Mouse (Mus musculus) neural tube, embryonic 14.5 days (tissue): ENCODE data around the gene Foxq1. TPM values are rescaled to one million over a fixed set of nuclear protein-coding genes. Genes with fewer than 3 reads are reported as not detected.

ENCODE experiments used
- ATAC-seq: fragments of 200-750 bp; cut with Nextera tagmentation; 2 replicates; pipeline ENCODE4 v1.8.0; 2017; ENCODE audit warnings: low read depth, mild to moderate bottlenecking, moderate TSS enrichment, moderate library complexity
- H3K27ac ChIP-seq: fragments of 300-500 bp; sonication (generic); 2 replicates; pipeline ENCODE4 v1.5.1; 2014; ENCODE audit warnings: low read depth, mild to moderate bottlenecking, control low read depth, low read length, moderate library complexity, mixed read lengths
- H3K27me3 ChIP-seq: fragments of 300-500 bp; sonication (generic); 2 replicates; pipeline ENCODE4 v1.6.1; 2014; ENCODE audit warnings: low read length; ENCODE audit not compliant: control insufficient read depth, insufficient read depth
- H3K36me3 ChIP-seq: fragments of 300-500 bp; sonication (generic); 2 replicates; pipeline ENCODE4 v1.6.1; 2014; ENCODE audit warnings: low read length, mixed read lengths; ENCODE audit not compliant: control insufficient read depth, insufficient read depth
- H3K4me1 ChIP-seq: fragments of 300-500 bp; sonication (generic); 2 replicates; pipeline ENCODE4 v1.6.1; 2014; ENCODE audit warnings: low read length; ENCODE audit not compliant: control insufficient read depth, insufficient read depth
- H3K4me2 ChIP-seq: fragments of 300-500 bp; sonication (generic); 2 replicates; pipeline ENCODE4 v1.6.1; 2014; ENCODE audit warnings: mild to moderate bottlenecking, low read depth, low read length, control low read depth
- H3K4me3 ChIP-seq: fragments of 300-500 bp; sonication (generic); 2 replicates; pipeline ENCODE4 v1.5.1; 2014; ENCODE audit warnings: low read depth, low read length, control low read depth, mixed read lengths
- H3K9ac ChIP-seq: fragments of 300-500 bp; sonication (generic); replicated peaks from 2 replicates; pipeline ENCODE4 v1.6.1; 2014; ENCODE audit warnings: low read depth, mild to moderate bottlenecking, control low read depth, low read length, mixed read lengths
- H3K9me3 ChIP-seq: fragments of 300-500 bp; sonication (generic); 2 replicates; pipeline ENCODE4 v1.6.1; 2016; ENCODE audit warnings: low read length; ENCODE audit not compliant: control insufficient read depth
- WGBS: fragments of 180-500 bp; shearing (Covaris S2); extraction: QIAGEN DNeasy Blood & Tissue Kit; methylation state at CpG from one replicate; pipeline ENCODE4 v1.1.7; 2014; 5-methylcytosine and 5-hydroxymethylcytosine counted together
- polyA plus RNA-seq: library from polyadenylated mRNA; unstranded; fragments of >200 nt; fragmentation: Nextera tagmentation; extraction: Ambion mirVana; gene quantifications from 2 replicates; pipeline ENCODE4 v1.2.1, GENCODE M21; 2014

Gene Foxq1
- polyA plus RNA-seq, 1 experiment from 2014 or later, result 1.5 TPM

DNA sequence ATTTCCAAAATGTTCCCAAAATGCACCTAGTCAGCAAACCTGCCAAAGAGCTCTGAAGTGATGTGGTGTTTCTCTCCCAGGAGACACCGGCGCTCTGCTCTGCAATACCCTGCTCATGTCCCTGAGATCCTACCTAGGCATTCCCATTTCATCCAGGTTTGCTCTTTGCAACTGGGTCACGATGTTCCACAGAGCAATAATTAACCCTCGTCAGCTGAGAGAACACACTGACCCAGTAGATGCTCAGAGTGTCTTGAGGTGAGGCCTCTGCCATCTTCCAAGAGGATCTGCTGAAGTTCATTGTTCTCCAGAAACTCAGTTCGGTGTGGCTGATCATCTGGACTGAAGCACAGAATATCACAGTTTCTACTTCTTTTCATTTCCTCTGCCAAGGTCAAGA, 12.9 kb upstream of the Foxq1 start:
- H3K9ac ChIP-seq, result no peak overlapping the region
- no peaks in the 10 kb centered on the region for H3K36me3 ChIP-seq
- H3K4me3 ChIP-seq, result no peak overlapping the region
- no peaks in the 10 kb centered on the region for H3K27me3 ChIP-seq
- no peak overlapping the region for H3K27ac ChIP-seq
- no peaks in the 10 kb centered on the region for H3K4me1 ChIP-seq
- H3K4me2 ChIP-seq, result no peak overlapping the region
- ATAC-seq, result no peak
- no peaks in the 10 kb centered on the region for H3K9me3 ChIP-seq
- whole genome bisulfite sequencing, result 95% methylated on average over 5 of the region's 5 CpGs

DNA sequence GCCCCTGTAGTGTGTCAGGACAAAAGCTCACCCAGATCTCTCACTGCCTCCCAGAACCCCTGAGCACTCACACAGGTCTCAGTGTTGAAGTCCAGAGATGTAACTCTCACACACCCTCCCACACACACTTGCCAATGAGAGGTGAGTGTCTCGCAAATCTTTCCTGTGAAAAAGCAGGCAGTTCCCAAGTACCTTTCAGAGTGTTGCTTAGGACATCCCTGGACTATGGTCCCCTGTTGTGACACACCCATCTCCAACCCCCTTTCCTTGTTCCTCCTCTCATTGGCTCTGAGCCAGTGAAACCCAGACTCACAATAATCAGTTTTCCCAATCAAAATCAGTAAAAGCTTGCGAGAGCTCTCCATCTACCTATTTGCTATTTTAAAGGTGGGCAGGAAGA, 9.2 kb upstream of the Foxq1 start:
- Histone ChIP-seq H3K4me1 (no peaks in the 10 kb centered on the region), H3K27me3 (no peaks in the 10 kb centered on the region), H3K9ac (no peak overlapping the region), H3K4me2 (no peak overlapping the region), H3K36me3 (no peaks in the 10 kb centered on the region), H3K27ac (no peak overlapping the region), H3K4me3 (no peak overlapping the region), H3K9me3 (no peaks in the 10 kb centered on the region)
- 90% methylated on average over 2 of the region's 2 CpGs for WGBS
- no peak for ATAC-seq

DNA sequence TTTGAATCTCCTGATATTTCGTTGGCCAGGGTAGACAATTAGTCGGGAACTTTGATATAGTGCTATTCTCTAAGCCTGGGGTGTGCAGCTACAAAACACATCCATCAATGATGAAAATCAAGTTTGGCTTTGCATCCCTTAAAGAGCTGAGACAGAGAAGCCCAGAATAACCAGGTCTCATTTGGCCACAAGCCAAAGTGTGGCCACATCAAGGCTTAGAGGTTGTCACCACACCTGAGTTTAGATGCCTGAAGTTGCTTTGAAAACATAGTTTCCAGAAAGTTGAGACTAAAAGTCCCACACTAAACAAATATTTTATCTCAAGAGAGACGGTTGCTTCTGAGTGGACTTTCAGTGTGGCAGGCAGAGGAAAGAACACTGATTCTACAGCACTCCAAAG, 8.7 kb upstream of the Foxq1 start:
- Histone ChIP-seq H3K9ac (no peak overlapping the region), H3K9me3 (no peaks in the 10 kb centered on the region), H3K27me3 (no peaks in the 10 kb centered on the region), H3K36me3 (no peaks in the 10 kb centered on the region), H3K4me1 (no peaks in the 10 kb centered on the region), H3K27ac (no peak overlapping the region), H3K4me3 (no peak overlapping the region), H3K4me2 (no peak overlapping the region)
- WGBS, result 90% methylated on average over 3 of the region's 3 CpGs
- no peak for ATAC-seq

DNA sequence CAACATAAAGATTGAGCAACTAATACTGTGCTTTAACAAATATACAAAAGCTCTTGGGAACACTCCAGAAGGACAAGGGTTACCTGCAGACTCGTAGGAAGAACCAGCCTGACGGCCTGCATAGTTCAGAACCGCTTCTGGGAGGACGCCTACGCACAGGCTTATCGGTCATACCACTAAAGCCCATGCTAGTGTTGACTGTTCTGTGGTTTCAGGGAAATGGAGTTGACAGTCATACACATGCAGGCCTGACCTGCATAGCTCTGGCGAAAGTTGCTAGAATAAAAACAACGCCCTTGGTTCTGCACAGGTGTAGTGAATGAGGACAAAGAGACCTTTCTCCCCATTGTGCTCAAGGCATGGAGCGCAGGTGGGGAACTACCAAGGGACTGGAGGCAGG, 8.3 kb upstream of the Foxq1 start:
- 94% methylated on average over 9 of the region's 9 CpGs for WGBS

DNA sequence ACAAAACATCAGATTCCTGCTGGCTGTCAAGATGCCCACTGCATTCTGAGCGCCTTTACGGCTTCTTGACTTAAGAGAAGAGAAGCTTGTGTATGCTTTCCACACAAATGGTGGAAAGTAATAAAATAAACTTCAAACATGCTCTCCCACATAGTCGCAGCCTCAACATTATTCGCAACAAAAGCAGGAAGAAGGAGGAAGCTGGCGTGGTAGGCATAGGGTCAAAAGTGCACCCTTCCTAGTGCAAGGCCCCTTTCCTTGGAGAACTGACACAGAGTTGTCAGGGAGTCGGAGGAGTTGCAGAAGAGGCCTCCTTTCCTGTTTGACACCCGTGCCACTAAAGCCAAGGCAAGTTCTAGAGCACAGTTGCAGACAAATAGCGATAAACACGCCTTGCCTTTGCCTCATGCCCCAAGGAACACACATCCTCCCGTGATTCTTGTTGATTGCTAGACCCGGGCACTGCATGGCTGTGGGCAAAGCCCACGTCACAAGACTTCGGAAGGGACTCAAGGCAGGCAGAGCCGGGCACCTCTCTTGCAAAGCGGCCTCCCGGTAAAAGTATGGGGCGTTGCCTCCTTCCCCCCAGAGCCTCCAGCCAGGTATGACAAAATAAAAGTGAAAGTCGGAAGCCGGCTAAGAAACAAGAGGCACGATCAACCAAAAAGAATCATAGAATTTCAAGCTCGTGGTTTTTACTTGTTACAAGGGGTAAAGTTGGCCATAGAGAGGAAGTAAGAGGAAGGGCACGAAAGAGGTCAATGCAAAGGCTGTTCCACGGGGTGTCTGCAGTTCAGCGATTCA, 1.2 kb downstream of the Foxq1 start:
- Histone ChIP-seq H3K4me2 (peak overlapping the region; percentile 93), H3K4me1 (peaks cover 22% of the 10 kb centered on the region; the same call in 1 of the 2 replicates), H3K9me3 (no peaks in the 10 kb centered on the region), H3K4me3 (peak overlapping the region; percentile 43), H3K27ac (no peak overlapping the region), H3K27me3 (peaks cover 69% of the 10 kb centered on the region), H3K9ac (no peak overlapping the region), H3K36me3 (no peaks in the 10 kb centered on the region)
- 6% methylated on average over 24 of the region's 24 CpGs for WGBS
- ATAC-seq, result no peak

More for the DNA sequence above, 8.3 kb upstream of the Foxq1 start:
- Histone ChIP-seq H3K9me3 (no peaks in the 10 kb centered on the region), H3K4me2 (no peak overlapping the region), H3K36me3 (no peaks in the 10 kb centered on the region), H3K27ac (no peak overlapping the region), H3K9ac (no peak overlapping the region), H3K27me3 (no peaks in the 10 kb centered on the region), H3K4me3 (no peak overlapping the region), H3K4me1 (no peaks in the 10 kb centered on the region)
- no peak for ATAC-seq

DNA sequence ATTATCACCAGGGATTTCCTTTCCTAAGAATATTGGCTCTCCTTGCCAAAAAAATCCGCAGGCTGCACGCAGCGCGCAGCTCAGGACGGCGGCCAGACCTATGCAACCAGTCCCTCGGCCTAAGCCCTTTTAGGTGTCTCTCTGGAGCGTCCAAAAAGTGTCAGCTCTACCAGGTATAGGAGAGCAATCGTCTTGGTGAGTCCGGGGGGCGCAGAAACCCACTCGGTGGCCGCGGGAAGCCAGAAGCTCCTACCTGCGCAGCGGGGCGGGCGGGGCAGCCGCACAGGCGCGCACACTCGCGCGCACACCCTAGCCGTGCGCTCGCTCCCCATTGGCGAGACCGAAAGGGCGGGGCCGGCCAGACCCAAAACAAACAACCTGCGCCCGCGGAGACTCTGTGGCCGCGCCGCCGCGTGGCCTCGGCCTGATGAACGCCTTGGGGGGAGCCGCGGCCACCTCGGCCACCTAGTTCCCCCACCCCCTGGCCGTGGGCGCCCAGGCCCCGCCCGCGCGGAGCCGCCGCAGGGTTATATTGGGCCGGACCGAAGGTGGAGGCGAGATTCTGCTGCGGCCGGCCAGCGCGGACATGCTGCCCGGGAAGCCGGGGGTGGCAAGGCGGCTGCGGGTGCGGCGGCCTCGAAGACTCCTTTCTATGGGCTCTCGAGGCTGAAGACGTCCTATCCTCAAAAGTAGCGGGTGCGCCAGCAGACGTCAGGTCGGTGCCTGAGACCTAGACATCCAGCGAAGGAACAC, 2.0 kb downstream of the Foxq1 start:
- under 1% methylated on average over 70 of the region's 73 CpGs for WGBS
- H3K36me3 ChIP-seq, result no peaks in the 10 kb centered on the region
- H3K27me3 ChIP-seq, result peaks cover 77% of the 10 kb centered on the region
- peaks cover 22% of the 10 kb centered on the region; the same call in 1 of the 2 replicates for H3K4me1 ChIP-seq
- no peak overlapping the region for H3K27ac ChIP-seq
- peak; percentile 11; the same call in 1 of the 2 replicates for ATAC-seq
- H3K4me3 ChIP-seq, result peak overlapping the region; percentile 43
- peak overlapping the region; percentile 93 for H3K4me2 ChIP-seq
- peak overlapping the region; percentile 44; the same call in 1 of the 2 replicates for H3K9ac ChIP-seq
- H3K9me3 ChIP-seq, result no peaks in the 10 kb centered on the region

DNA sequence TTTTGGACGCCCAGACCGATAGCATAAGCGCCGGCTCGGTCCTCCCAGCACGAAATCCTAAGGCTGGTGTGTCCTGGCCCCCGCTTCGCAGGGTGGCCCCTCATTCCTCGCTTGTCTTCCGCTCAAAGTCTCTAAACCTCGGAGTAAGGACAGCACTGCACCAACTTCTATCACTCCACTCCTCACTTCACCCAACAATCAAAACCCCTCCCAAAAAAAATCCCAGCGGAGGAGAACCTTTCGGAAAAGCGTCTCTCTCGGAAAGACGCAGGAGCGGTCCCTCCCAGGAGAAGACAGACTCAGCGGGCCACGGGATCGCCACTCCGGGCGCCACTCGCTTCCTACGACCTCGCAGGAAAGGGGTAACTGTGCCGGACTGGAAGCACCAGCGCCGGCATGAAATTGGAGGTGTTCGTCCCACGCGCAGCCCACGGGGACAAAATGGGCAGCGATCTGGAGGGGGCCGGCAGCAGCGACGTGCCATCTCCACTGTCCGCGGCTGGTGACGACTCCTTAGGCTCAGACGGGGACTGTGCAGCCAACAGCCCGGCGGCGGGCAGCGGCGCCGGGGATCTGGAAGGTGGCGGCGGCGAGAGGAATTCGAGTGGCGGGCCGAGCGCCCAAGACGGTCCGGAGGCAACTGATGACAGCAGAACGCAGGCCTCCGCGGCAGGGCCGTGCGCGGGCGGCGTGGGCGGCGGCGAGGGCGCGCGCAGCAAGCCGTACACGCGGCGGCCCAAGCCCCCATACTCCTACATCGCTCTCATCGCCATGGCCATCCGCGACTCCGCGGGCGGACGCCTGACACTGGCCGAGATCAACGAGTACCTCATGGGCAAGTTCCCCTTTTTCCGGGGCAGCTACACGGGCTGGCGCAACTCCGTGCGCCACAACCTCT, 2.8 kb downstream of the Foxq1 start, which contains the start of gene A530084C06Rik:
TSS of gene A530084C06Rik (minus strand) at position 813 of the 898 bp plus-strand sequence.
- H3K4me1 ChIP-seq, result peaks cover 22% of the 10 kb centered on the region; the same call in 1 of the 2 replicates

DNA sequence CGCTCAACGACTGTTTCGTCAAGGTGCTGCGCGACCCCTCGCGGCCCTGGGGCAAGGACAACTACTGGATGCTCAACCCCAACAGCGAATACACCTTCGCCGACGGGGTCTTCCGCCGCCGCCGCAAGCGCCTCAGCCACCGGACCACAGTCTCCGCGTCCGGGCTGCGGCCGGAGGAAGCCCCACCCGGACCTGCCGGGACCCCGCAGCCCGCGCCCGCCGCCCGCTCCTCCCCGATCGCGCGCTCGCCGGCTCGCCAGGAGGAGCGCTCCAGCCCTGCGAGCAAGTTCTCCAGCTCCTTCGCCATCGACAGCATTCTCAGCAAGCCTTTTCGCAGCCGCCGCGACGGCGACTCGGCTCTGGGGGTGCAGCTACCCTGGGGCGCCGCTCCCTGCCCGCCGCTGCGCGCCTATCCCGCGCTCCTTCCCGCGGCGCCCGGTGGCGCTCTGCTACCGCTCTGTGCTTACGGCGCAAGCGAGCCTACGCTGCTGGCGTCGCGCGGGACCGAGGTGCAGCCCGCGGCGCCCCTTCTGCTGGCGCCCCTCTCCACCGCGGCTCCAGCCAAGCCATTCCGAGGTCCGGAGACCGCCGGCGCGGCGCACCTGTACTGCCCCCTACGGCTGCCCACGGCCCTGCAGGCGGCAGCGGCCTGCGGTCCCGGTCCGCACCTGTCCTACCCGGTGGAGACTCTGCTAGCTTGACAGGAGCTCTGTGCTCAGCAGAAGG, 3.6 kb downstream of the Foxq1 start:
- H3K4me1 ChIP-seq, result peaks cover 22% of the 10 kb centered on the region; the same call in 1 of the 2 replicates
- under 1% methylated on average over 87 of the region's 92 CpGs for WGBS
- H3K27ac ChIP-seq, result peak overlapping the region; percentile 29; the same call in 1 of the 2 replicates
- H3K9me3 ChIP-seq, result no peaks in the 10 kb centered on the region
- H3K4me3 ChIP-seq, result peak overlapping the region; percentile 43
- ATAC-seq, result peak; percentile 82
- H3K27me3 ChIP-seq, result peaks cover 78% of the 10 kb centered on the region
- H3K4me2 ChIP-seq, result peak overlapping the region; percentile 93
- H3K9ac ChIP-seq, result peak overlapping the region; percentile 32
- H3K36me3 ChIP-seq, result no peaks in the 10 kb centered on the region

More for the DNA sequence above, 2.8 kb downstream of the Foxq1 start, which contains the start of gene A530084C06Rik:
- peak within 1 kb of the TSS; percentile 44 for H3K9ac ChIP-seq
- H3K36me3 ChIP-seq, result no peaks in the 10 kb centered on the region
- peak; percentile 68 for ATAC-seq
- WGBS, result under 1% methylated on average over 70 of the region's 88 CpGs
- peaks cover 78% of the 10 kb centered on the region for H3K27me3 ChIP-seq
- H3K27ac ChIP-seq, result peak within 1 kb of the TSS; percentile 29; the same call in 1 of the 2 replicates
- no peaks in the 10 kb centered on the region for H3K9me3 ChIP-seq
- peak within 1 kb of the TSS; percentile 93 for H3K4me2 ChIP-seq
- peak within 1 kb of the TSS; percentile 43 for H3K4me3 ChIP-seq
